Mouse (Mus musculus) heart, adult 18-20 months (tissue): Measurements from ENCODE around the gene Gm49601. TPM values are rescaled to one million over a fixed set of nuclear protein-coding genes. Genes with fewer than 3 reads are reported as not detected.
A peak's percentile ranks its signal among the peaks of the same experiment; 100 is the strongest.

Experiments
- DNase-seq, 2 experiments: peaks; one replicate each; pipeline ENCODE4 v3.0.0; 2021 to 2022; ENCODE audit warnings: mixed read lengths in 1 of 2
- total RNA-seq, 2 experiments: library from RNA; stranded (reverse); gene quantifications; 2 replicates each; pipeline ENCODE4 v1.2.3; 2021

Gm49601 gene
- total RNA-seq, 2 experiments from 2014 or later = 0.15 to 1.1 TPM

DNA sequence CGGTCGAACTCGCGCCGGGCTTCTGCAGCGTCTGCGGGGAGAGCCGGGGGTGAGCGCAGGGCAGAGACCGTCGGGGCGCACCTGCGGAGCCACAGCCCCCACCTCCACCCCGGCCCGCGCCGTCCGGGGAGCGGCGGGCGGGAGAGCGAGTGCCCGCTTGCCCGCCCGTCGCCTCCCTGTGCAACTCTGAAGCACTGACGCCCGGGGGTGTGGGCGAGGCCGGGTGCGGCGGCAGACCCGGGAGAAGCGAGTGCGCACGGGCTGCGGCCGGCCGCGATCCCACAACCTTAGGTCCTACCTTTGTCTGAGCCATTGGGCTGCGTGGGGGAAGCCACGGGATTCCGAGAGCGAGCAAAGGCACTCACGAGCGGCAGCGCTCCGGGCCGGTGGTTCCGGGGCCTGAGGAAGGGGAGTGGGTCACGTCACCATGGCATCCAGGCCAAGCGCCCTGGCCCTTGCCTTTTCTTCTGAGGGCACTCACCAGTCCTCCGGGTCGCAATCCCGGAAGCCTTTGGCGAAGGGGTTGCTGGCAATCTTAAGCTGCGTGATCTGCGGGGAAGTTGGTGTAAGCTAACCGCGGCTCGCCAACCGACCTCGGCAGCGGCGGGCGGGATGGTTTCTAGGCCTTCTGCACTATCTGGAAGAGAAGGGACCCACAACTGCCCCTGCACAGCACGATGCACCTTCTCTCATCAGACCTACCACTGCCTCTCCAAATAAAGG lies 43.6 kb downstream of the Gm49601 start:
- no peak for DNase-seq

DNA sequence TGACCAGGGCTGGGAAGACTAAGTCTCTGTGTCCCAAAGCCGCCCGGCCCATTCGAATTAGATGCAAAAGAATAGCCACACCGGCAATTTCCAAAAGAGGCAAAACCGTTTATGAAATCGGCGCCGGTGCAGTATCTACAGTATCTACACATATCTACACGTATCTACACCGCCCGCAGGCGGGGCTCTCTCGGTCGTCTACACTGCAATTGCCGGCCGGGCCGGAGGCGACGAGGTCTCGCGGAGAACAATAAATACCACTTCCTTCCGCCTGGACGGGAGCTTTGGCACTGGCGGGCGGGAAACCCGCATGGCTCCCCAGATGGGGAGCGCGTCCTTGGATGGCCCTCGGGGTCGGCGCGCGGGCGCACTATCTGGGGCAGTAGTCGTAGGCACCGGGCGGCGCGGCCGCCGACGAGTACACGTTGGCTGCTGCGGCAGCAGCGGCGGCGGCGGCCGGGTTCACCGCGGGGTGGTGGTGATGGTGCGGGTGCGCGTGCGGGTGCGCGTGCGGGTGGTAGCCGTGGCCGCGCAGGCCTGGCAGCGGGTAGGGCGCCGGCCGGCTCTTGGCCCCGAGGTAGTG lies 44.5 kb downstream of the Gm49601 start:
- DNase-seq = peak in 1 of 2 experiments; percentile 26

- DNase-seq = peak in 1 of 2 experiments; percentile 25
These were observed 45.1 kb downstream of the Gm49601 start for GRCm38 (mm10) chr16:18581050-18581622.

DNA sequence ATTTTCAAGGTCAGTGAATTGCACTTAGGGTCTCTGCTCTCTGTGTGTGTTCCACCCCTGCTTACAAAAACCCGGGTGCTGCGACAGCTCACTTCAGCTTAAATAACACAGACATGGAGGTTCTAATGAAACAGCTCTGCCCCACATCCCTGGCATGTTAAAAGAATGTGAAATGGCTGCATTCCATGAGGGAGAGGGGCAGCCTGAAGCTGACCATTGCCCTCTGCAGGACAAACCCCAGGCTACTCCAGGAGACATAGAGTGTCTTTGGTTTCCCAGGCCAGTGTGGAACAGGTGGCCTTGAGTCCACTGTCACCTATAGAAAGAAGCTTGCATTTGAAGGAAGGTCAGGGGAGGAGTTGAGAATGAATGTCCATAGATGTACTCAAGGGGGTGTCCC lies 45.8 kb downstream of the Gm49601 start:
- DNase-seq = no peak

GRCm38 (mm10) chr16:18577599-18578160 lies 48.5 kb downstream of the Gm49601 start:
- no peak for DNase-seq

GRCm38 (mm10) chr16:18577071-18577470 lies 49.2 kb downstream of the Gm49601 start:
- no peak for DNase-seq

DNA sequence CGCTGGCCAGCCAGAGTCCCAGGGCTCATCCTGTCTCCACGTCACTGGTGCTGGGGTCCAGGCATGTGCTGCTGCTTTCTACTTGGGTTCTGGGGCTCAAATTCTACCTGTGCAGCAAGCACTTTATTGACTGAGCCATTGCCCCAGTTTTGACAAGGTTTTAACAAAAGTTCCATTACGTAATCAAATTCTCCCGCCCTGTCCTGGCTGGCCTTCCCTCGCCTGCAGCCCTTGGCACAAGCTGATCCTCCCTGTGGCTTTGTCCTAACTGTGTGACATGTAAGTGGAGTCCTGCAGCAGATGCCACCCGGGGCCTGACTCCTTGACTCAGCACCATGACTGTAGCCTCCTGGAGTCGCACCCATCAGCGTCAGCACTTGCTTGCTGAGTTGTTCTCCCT lies 52.0 kb downstream of the Gm49601 start:
- DNase-seq = peak in 1 of 2 experiments; percentile 17

Other genes starting within 250 kb of the Gm49601 start
- gene Txnrd2, start 200.0 kb downstream of the Gm49601 start, total RNA-seq = 10 to 100 TPM; 42.9 to 44.4 TPM
- gene Comt, start 199.6 kb downstream of the Gm49601 start, total RNA-seq = 100 to 1,000 TPM; 123 to 141 TPM
- 1 to 10 TPM; 6.1 to 6.4 TPM for gene Gnb1l, start 127.7 kb downstream of the Gm49601 start, total RNA-seq
- gene Rtl10, start 127.5 kb downstream of the Gm49601 start, total RNA-seq = 1 to 10 TPM; 3.9 to 4.1 TPM
- gene Tbx1, start 35.8 kb downstream of the Gm49601 start, total RNA-seq = 1 to 10 TPM; 1.1 to 1.3 TPM
- gene Gp1bb, start 4.0 kb downstream of the Gm49601 start, total RNA-seq = under 1 TPM; 0.27 to 0.67 TPM
- 1 to 10 TPM; 3.9 to 4.1 TPM for gene Sept5, start 3.5 kb upstream of the Gm49601 start, total RNA-seq
- 10 to 100 TPM; 15.4 to 22.7 TPM for gene Cldn5, start 150.4 kb upstream of the Gm49601 start, total RNA-seq
- 10 to 100 TPM; 52.6 to 55.1 TPM for gene Ufd1, start 185.4 kb upstream of the Gm49601 start, total RNA-seq
- 1 to 10 TPM; 2.1 to 3.2 TPM for gene Cdc45, start 185.6 kb upstream of the Gm49601 start, total RNA-seq
- gene 2510002D24Rik, start 210.2 kb upstream of the Gm49601 start, total RNA-seq = 10 to 100 TPM; 26.0 to 30.1 TPM
- 1 to 10 TPM in 1 of 2 experiments, not detected in 1; 1.9 TPM for gene Gm28539, start 210.2 kb upstream of the Gm49601 start, total RNA-seq